Mouse (Mus musculus): ENCODE measurements at regions not wholly inside any gene's neighbourhood (a gene's known extent, or its start where the extent isn't known, plus 50 kb on each side); places are given as distances from the start of the nearest gene placed in this dataset.

- dilution Hi-C loops (cut with MboI; ENCODE audit: extremely low pct_ligation_motif_present, extremely low pct_unique_long_range_greater_than_20kb, low sequenced_read_pairs) (no loop called here), in situ Hi-C loops (cut with MboI; ENCODE audit: low pct_ligation_motif_present, low pct_unique_long_range_greater_than_20kb, low sequenced_read_pairs) (no loop called here)
- Histone ChIP-seq H3K4me1 (ENCODE audit: control insufficient read depth in 1 of 2, insufficient read depth in 2 of 2) (peaks cover 16 to 17% of the 10 kb centered on the region in 2 experiments), H3K4me2 (ENCODE audit: insufficient read depth, low read depth, poor library complexity, severe bottlenecking) (peak overlapping the region; percentile 26; the same call in 1 of the 2 replicates), H3K9me3 (replicated peaks; ENCODE audit: low read length) (no peaks in the 10 kb centered on the region), H3K79me2 (replicated peaks; ENCODE audit: control insufficient read depth, extremely low read depth, insufficient read depth, poor library complexity, severe bottlenecking) (no peaks in the 10 kb centered on the region), H3K36me3 (replicated peaks in 1 of 2; ENCODE audit: control insufficient read depth in 1 of 2, insufficient read depth in 1 of 2, low read length in 1 of 2) (no peaks in the 10 kb centered on the region), H3K4me3 (replicated peaks in 1 of 3; ENCODE audit: low read depth in 2 of 3, low read length in 2 of 3, poor library complexity in 1 of 3) (no peak overlapping the region), H3K9ac (ENCODE audit: insufficient read depth, low read depth) (no peak overlapping the region), H3K27me3 (replicated peaks) (no peaks in the 10 kb centered on the region), H3K27ac (ENCODE audit: insufficient read depth, low read depth) (no peak overlapping the region)
- no peak for DNase-seq (ENCODE audit: extremely low read depth)
- TF ChIP-seq JUN (IDR thresholded peaks at IDR 0.05; ENCODE audit: insufficient read depth, low read depth, low read length): no peak
- TF ChIP-seq CHD2 (IDR thresholded peaks at IDR 0.05; ENCODE audit: low read length): no peak
- no peak for TF ChIP-seq MAZ (IDR thresholded peaks at IDR 0.05; ENCODE audit: low read depth, low read length)
- peak; percentile 45 for TF ChIP-seq IRF4 (IDR thresholded peaks at IDR 0.05; ENCODE audit: low read depth, low read length)
- no peak for TF ChIP-seq PAX5 (IDR thresholded peaks at IDR 0.05; ENCODE audit: low read length)
- no peak for TF ChIP-seq ZC3H11A (IDR thresholded peaks at IDR 0.05; ENCODE audit: low read depth, low read length)
- TF ChIP-seq HCFC1 (IDR thresholded peaks at IDR 0.05; ENCODE audit: low read depth, low read length): no peak
- no peak for TF ChIP-seq USF1 (IDR thresholded peaks at IDR 0.05; ENCODE audit: low read depth, low read length)
- no peak for TF ChIP-seq ELF1 (IDR thresholded peaks at IDR 0.05; ENCODE audit: low read depth, low read length)
- no peak for TF ChIP-seq SMC3 (IDR thresholded peaks at IDR 0.05; ENCODE audit: low read depth, low read length)
- TF ChIP-seq MAX (IDR thresholded peaks at IDR 0.05; ENCODE audit: low read length): no peak
- TF ChIP-seq USF2 (conservative IDR thresholded peaks at IDR 0.05; ENCODE audit: low read depth, low read length): no peak
- peak; percentile 49; the same call in 1 of the 2 replicates for TF ChIP-seq EP300 (IDR thresholded peaks at IDR 0.05; ENCODE audit: low read length)
- TF ChIP-seq CTCF (conservative IDR thresholded peaks at IDR 0.05 in 1 of 2, IDR thresholded peaks at IDR 0.05 in 1 of 2; ENCODE audit: low read depth in 2 of 2, low read length in 2 of 2): no peak
- TF ChIP-seq BHLHE40 (IDR thresholded peaks at IDR 0.05; ENCODE audit: low read depth, low read length): peak; percentile 37; the same call in 1 of the 2 replicates
- TF ChIP-seq RAD21 (IDR thresholded peaks at IDR 0.05; ENCODE audit: low read depth, low read length): no peak
- TF ChIP-seq NELFE (IDR thresholded peaks at IDR 0.05; ENCODE audit: low read depth, low read length): no peak
- no peak for TF ChIP-seq TBP (conservative IDR thresholded peaks at IDR 0.05; ENCODE audit: low read depth, low read length)
- no peak for TF ChIP-seq GABPA (IDR thresholded peaks at IDR 0.05; ENCODE audit: insufficient replicate concordance, low read depth, low read length)
- TF ChIP-seq JUND (conservative IDR thresholded peaks at IDR 0.05; ENCODE audit: low read depth, low read length): no peak
- no peak for TF ChIP-seq POLR2AphosphoS2 (IDR thresholded peaks at IDR 0.05; ENCODE audit: low read depth, low read length)
- no peak for TF ChIP-seq CHD1 (IDR thresholded peaks at IDR 0.05; ENCODE audit: low read depth, low read length)
- TF ChIP-seq SIN3A (IDR thresholded peaks at IDR 0.05; ENCODE audit: low read length): no peak
- TF ChIP-seq UBTF (IDR thresholded peaks at IDR 0.05; ENCODE audit: low read depth, low read length): no peak
- no peak for TF ChIP-seq KAT2A (IDR thresholded peaks at IDR 0.05; ENCODE audit: insufficient replicate concordance, low read length)
- no peak for TF ChIP-seq ZMIZ1 (IDR thresholded peaks at IDR 0.05; ENCODE audit: low read depth, low read length)
- no peak for TF ChIP-seq MXI1 (IDR thresholded peaks at IDR 0.05; ENCODE audit: low read depth, low read length)
Measured at GRCm38 (mm10) chr10:93398531-93399320, 54.5 kb upstream of the Lta4h start.
